Mouse (Mus musculus): ENCODE results near the gene Vwa3a. TPM values are rescaled to one million over a fixed set of nuclear protein-coding genes. Genes with fewer than 3 reads are reported as not detected.

The Vwa3a gene
- total and polyA plus RNA-seq, 2 experiments from 2014 or later: 1.6 to 2.4 TPM

- H3K4me3 ChIP-seq (ENCODE audit: low read length): no peak overlapping the region
- WGBS: 95% methylated on average over 4 of the region's 4 CpGs
Observed at GRCm38 (mm10) chr7:120722063-120722462, 17.1 kb upstream of the Vwa3a start.

GRCm38 (mm10) chr7:120722839-120723278 is 16.3 kb upstream of the Vwa3a start:
- DNase-seq (ENCODE audit: low spot score): peak; percentile 39
- peak overlapping the region; percentile 41 for H3K27ac ChIP-seq
- no peaks in the 10 kb centered on the region for H3K4me1 ChIP-seq (ENCODE audit: insufficient read depth, low read length)
- H3K9me3 ChIP-seq (ENCODE audit: low read length): no peaks in the 10 kb centered on the region
- ATAC-seq: 0 out of 2 replicates have a peak, but pooled peaks have one; percentile 58
- H3K4me3 ChIP-seq (ENCODE audit: low read length): no peak overlapping the region
- H3K27me3 ChIP-seq (ENCODE audit: insufficient read depth, low read length): no peaks in the 10 kb centered on the region
- no peak overlapping the region for H3K4me2 ChIP-seq (ENCODE audit: low read depth, low read length)
- no peaks in the 10 kb centered on the region for H3K36me3 ChIP-seq (ENCODE audit: insufficient read depth, low read length)
- H3K9ac ChIP-seq (replicated peaks; ENCODE audit: low read length): no peak overlapping the region
- WGBS: 42% methylated on average over 8 of the region's 8 CpGs
- no peak for TF ChIP-seq CTCF (IDR thresholded peaks at IDR 0.05; ENCODE audit: low read depth)

More at GRCm38 (mm10) chr7:120722063-120722462, 17.1 kb upstream of the Vwa3a start:
- Histone ChIP-seq H3K4me1 (ENCODE audit: insufficient read depth, low read length) (no peaks in the 10 kb centered on the region), H3K27me3 (ENCODE audit: insufficient read depth, low read length) (no peaks in the 10 kb centered on the region), H3K9me3 (ENCODE audit: low read length) (no peaks in the 10 kb centered on the region), H3K4me2 (ENCODE audit: low read depth, low read length) (no peak overlapping the region), H3K36me3 (ENCODE audit: insufficient read depth, low read length) (no peaks in the 10 kb centered on the region), H3K9ac (replicated peaks; ENCODE audit: low read length) (no peak overlapping the region), H3K27ac (no peak overlapping the region)
- TF ChIP-seq CTCF (IDR thresholded peaks at IDR 0.05; ENCODE audit: low read depth): no peak
- DNase-seq (ENCODE audit: low spot score) (no peak), ATAC-seq (no peak)

DNA sequence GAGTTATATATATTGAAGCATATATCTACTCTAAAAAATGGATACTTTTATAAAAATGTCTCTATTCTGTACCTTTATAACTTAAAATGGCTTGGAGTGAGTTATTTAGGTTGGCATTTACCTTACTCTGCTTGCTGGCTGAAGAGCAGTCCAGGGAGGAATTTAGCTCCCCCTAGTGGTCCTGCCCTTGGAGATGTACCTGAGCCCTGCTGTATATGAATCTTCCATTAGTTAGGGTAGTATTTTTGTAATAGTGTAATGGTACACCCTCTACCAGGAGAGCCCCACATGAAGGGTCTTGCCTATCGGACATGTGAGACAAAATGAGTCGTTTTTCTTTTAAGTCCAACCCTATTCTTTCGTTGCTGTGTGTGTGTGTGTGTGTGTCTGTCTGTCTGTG is 11.5 kb upstream of the Vwa3a start:
- 94% methylated on average over 3 of the region's 3 CpGs for WGBS
- no peaks in the 10 kb centered on the region for H3K4me1 ChIP-seq (ENCODE audit: insufficient read depth, low read length)
- no peak overlapping the region for H3K4me2 ChIP-seq (ENCODE audit: low read depth, low read length)
- TF ChIP-seq CTCF (IDR thresholded peaks at IDR 0.05; ENCODE audit: low read depth): peak; percentile 54
- no peak overlapping the region for H3K27ac ChIP-seq
- H3K9me3 ChIP-seq (ENCODE audit: low read length): no peaks in the 10 kb centered on the region
- DNase-seq (ENCODE audit: low spot score) (peak; percentile 17), ATAC-seq (no peak)
- H3K9ac ChIP-seq (replicated peaks; ENCODE audit: low read length): no peak overlapping the region
- no peak overlapping the region for H3K4me3 ChIP-seq (ENCODE audit: low read length)
- H3K36me3 ChIP-seq (ENCODE audit: insufficient read depth, low read length): peaks cover 5% of the 10 kb centered on the region; the same call in 1 of the 2 replicates
- H3K27me3 ChIP-seq (ENCODE audit: insufficient read depth, low read length): no peaks in the 10 kb centered on the region

- Histone ChIP-seq H3K27ac (no peak overlapping the region), H3K9me3 (ENCODE audit: low read length) (no peaks in the 10 kb centered on the region), H3K4me2 (ENCODE audit: low read depth, low read length) (no peak overlapping the region), H3K4me3 (ENCODE audit: low read length) (no peak overlapping the region), H3K36me3 (ENCODE audit: insufficient read depth, low read length) (peaks cover 5% of the 10 kb centered on the region; the same call in 1 of the 2 replicates), H3K9ac (replicated peaks; ENCODE audit: low read length) (no peak overlapping the region), H3K27me3 (ENCODE audit: insufficient read depth, low read length) (no peaks in the 10 kb centered on the region), H3K4me1 (ENCODE audit: insufficient read depth, low read length) (no peaks in the 10 kb centered on the region)
- DNase-seq (ENCODE audit: low spot score): no peak
- TF ChIP-seq CTCF (IDR thresholded peaks at IDR 0.05; ENCODE audit: low read depth): no peak
- 92% methylated on average over 5 of the region's 5 CpGs for WGBS
- ATAC-seq: no peak
Observed at GRCm38 (mm10) chr7:120729635-120730034, 9.5 kb upstream of the Vwa3a start.

GRCm38 (mm10) chr7:120732906-120733305 is 6.2 kb upstream of the Vwa3a start:
- DNase-seq (ENCODE audit: low spot score): no peak
- no peak overlapping the region for H3K27ac ChIP-seq
- no peak for ATAC-seq
- H3K36me3 ChIP-seq (ENCODE audit: insufficient read depth, low read length): peaks cover 5% of the 10 kb centered on the region; the same call in 1 of the 2 replicates
- no peaks in the 10 kb centered on the region for H3K4me1 ChIP-seq (ENCODE audit: insufficient read depth, low read length)
- H3K4me2 ChIP-seq (ENCODE audit: low read depth, low read length): no peak overlapping the region
- no peak for TF ChIP-seq CTCF (IDR thresholded peaks at IDR 0.05; ENCODE audit: low read depth)
- H3K4me3 ChIP-seq (ENCODE audit: low read length): no peak overlapping the region
- WGBS: 89% methylated on average over 7 of the region's 7 CpGs
- no peaks in the 10 kb centered on the region for H3K27me3 ChIP-seq (ENCODE audit: insufficient read depth, low read length)
- H3K9ac ChIP-seq (replicated peaks; ENCODE audit: low read length): no peak overlapping the region
- no peaks in the 10 kb centered on the region for H3K9me3 ChIP-seq (ENCODE audit: low read length)

- no peaks in the 10 kb centered on the region for H3K36me3 ChIP-seq (ENCODE audit: insufficient read depth, low read length)
- no peak overlapping the region for H3K9ac ChIP-seq (replicated peaks; ENCODE audit: low read length)
- H3K4me1 ChIP-seq (ENCODE audit: insufficient read depth, low read length): 0 out of 2 replicates have a peak, but pooled peaks cover 4% of the 10 kb centered on the region
- ATAC-seq (peak; percentile 65; the same call in 1 of the 2 replicates), DNase-seq (ENCODE audit: low spot score) (peak; percentile 39)
- TF ChIP-seq CTCF (IDR thresholded peaks at IDR 0.05; ENCODE audit: low read depth): peak; percentile 28; the same call in 1 of the 2 replicates
- H3K27ac ChIP-seq: no peak overlapping the region
- no peaks in the 10 kb centered on the region for H3K27me3 ChIP-seq (ENCODE audit: insufficient read depth, low read length)
- WGBS: 4% methylated on average over 5 of the region's 5 CpGs
- H3K4me3 ChIP-seq (ENCODE audit: low read length): no peak overlapping the region
- H3K9me3 ChIP-seq (ENCODE audit: low read length): no peaks in the 10 kb centered on the region
- H3K4me2 ChIP-seq (ENCODE audit: low read depth, low read length): no peak overlapping the region
Observed at GRCm38 (mm10) chr7:120739558-120740101, 512 bp downstream of the Vwa3a start.

All from hindbrain, postnatal 0 days (tissue).